Mouse (Mus musculus): ENCODE measurements around the gene Epha8. TPM values are rescaled to one million over a fixed set of nuclear protein-coding genes. Genes with fewer than 3 reads are reported as not detected.

The Epha8 gene
- polyA plus RNA-seq, 1 experiment from 2014 or later: 5.0 TPM

DNA sequence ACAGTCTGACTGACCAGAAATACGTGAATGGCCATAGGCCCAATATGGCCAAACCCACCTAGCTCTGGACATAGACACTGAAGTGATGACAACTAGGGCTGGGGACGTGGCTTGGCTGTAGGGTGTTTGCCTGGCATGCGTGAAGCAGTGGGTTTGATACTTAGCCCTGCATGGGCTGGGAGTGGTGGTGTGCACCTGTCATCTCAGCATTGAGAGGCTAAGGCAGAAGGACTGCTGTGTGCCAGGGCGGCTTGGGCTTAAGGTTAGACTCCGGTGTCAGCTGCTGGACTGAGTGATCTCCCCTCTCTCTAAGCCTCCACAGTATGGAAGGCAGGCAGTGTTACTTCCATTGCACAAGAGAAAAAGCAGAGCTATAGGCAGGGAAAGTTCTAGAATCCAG is 18.7 kb downstream of the Epha8 start:
- DNase-seq (ENCODE audit: low spot score, missing footprints) (no peak), ATAC-seq (ENCODE audit: low FRiP score) (no peak)
- Histone ChIP-seq H3K27ac (ENCODE audit: low read depth, low read length) (no peak overlapping the region), H3K4me3 (ENCODE audit: low read depth, low read length) (no peak overlapping the region), H3K36me3 (ENCODE audit: control insufficient read depth, insufficient read depth, low read length) (no peaks in the 10 kb centered on the region), H3K9ac (ENCODE audit: low read length) (no peak overlapping the region), H3K4me1 (ENCODE audit: control insufficient read depth, insufficient read depth, low read length) (peaks cover 7% of the 10 kb centered on the region), H3K27me3 (ENCODE audit: control insufficient read depth, insufficient read depth, low read length) (peaks cover 22% of the 10 kb centered on the region), H3K4me2 (no peak overlapping the region), H3K9me3 (ENCODE audit: control insufficient read depth, low read length) (no peaks in the 10 kb centered on the region)
- WGBS: 91% methylated on average over 5 of the region's 5 CpGs

DNA sequence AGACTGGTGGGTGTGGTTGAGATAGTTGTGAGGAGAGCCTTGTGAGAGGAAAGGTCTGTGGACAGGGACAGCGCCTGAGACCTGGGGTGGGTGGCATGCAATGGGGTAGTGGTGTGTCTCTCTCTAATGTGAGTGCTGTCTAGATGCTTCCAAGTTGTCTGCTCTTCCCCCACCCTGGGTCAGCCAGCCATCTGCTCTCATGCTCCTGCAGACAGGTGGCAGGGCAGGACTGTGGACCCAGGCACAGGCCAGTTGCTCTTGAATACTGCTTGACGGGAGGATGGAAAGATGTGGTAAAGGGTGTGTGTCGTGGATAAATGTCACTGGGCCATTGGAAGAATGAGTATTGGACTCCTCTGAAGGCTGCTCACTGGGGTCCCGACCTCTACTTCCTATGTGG is 19.3 kb downstream of the Epha8 start:
- Histone ChIP-seq H3K27me3 (ENCODE audit: control insufficient read depth, insufficient read depth, low read length) (peaks cover 17% of the 10 kb centered on the region), H3K27ac (ENCODE audit: low read depth, low read length) (no peak overlapping the region), H3K4me2 (no peak overlapping the region), H3K36me3 (ENCODE audit: control insufficient read depth, insufficient read depth, low read length) (no peaks in the 10 kb centered on the region), H3K4me1 (ENCODE audit: control insufficient read depth, insufficient read depth, low read length) (0 out of 2 replicates have a peak, but pooled peaks cover 2% of the 10 kb centered on the region), H3K4me3 (ENCODE audit: low read depth, low read length) (no peak overlapping the region), H3K9me3 (ENCODE audit: control insufficient read depth, low read length) (no peaks in the 10 kb centered on the region), H3K9ac (ENCODE audit: low read length) (no peak overlapping the region)
- ATAC-seq (ENCODE audit: low FRiP score) (no peak), DNase-seq (ENCODE audit: low spot score, missing footprints) (no peak)
- WGBS: 79% methylated on average over 4 of the region's 4 CpGs

DNA sequence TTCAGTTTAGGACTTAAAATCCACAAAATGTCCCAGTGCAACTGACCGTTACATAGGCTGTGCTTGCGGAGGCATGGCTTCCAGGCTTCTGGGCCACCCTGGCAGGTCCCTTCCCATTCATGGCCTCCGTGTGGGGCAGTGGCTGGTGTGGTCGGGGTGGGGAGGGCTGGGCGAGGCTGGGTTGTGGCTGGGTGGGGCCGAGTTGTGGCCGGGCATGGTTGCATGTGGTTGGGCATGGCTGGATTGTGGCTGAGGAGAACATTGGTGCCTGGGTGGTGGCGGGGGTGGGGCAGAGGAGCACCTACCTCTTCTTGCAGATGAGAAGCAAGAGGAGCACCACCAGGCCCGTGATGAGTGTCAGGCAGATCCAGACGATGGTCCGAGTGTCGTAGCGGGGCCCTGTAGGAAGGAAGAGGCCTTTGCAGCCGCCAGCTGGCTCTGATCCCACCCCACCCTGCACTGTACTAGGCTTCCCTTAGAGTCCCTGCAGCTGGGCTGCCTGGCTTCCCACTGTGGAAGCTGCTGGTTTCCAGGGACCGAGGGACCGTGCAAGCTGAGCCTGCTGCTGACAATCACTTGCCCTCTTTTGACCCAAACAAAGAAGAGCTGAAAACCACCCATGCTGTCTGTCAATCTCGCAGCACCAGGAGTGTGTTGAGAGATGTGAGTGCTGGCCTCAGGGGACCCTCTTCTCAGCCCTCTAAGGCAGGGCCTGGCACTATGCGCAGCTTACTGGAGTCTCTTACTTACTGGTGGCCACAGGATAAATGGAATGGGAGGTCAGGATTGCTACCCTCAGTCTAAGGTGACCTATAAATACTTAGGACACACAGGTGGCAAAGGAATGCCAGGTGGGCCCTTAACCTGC is 21.6 kb downstream of the Epha8 start:
- Histone ChIP-seq H3K27me3 (ENCODE audit: control insufficient read depth, insufficient read depth, low read length) (peaks cover 8% of the 10 kb centered on the region), H3K9me3 (ENCODE audit: control insufficient read depth, low read length) (no peaks in the 10 kb centered on the region), H3K4me3 (ENCODE audit: low read depth, low read length) (no peak overlapping the region), H3K36me3 (ENCODE audit: control insufficient read depth, insufficient read depth, low read length) (no peaks in the 10 kb centered on the region), H3K9ac (ENCODE audit: low read length) (no peak overlapping the region), H3K4me1 (ENCODE audit: control insufficient read depth, insufficient read depth, low read length) (0 out of 2 replicates have a peak, but pooled peaks cover 2% of the 10 kb centered on the region), H3K27ac (ENCODE audit: low read depth, low read length) (no peak overlapping the region), H3K4me2 (no peak overlapping the region)
- DNase-seq (ENCODE audit: low spot score, missing footprints): peak; percentile 85
- no peak for ATAC-seq (ENCODE audit: low FRiP score)
- 44% methylated on average over 18 of the region's 18 CpGs for WGBS

DNA sequence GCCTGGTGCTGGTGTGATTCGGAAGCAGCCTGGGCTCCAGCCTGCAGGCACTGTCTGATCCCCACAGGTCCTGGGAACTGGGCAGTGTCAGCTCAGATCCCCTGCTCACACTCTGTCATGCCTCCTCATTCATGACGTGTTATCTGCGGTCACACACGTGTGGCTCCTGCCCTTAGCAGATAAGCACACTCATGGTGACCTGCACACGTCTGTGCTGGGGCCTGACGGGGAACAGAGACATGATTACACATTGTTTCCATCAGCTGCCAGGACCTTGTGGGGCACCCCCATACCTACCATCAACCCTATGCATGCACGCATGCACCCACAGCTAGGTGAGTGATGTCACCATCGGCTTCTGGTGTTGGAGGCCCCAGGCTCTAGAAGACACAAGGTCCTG is 26.1 kb downstream of the Epha8 start:
- no peaks in the 10 kb centered on the region for H3K9me3 ChIP-seq (ENCODE audit: control insufficient read depth, low read length)
- H3K4me3 ChIP-seq (ENCODE audit: low read depth, low read length): no peak overlapping the region
- H3K27me3 ChIP-seq (ENCODE audit: control insufficient read depth, insufficient read depth, low read length): peaks cover 23% of the 10 kb centered on the region
- H3K4me1 ChIP-seq (ENCODE audit: control insufficient read depth, insufficient read depth, low read length): peaks cover 8% of the 10 kb centered on the region; the same call in 1 of the 2 replicates
- no peak overlapping the region for H3K9ac ChIP-seq (ENCODE audit: low read length)
- ATAC-seq (ENCODE audit: low FRiP score): no peak
- H3K36me3 ChIP-seq (ENCODE audit: control insufficient read depth, insufficient read depth, low read length): no peaks in the 10 kb centered on the region
- H3K4me2 ChIP-seq: no peak overlapping the region
- DNase-seq (ENCODE audit: low spot score, missing footprints): no peak
- WGBS: 87% methylated on average over 8 of the region's 8 CpGs
- H3K27ac ChIP-seq (ENCODE audit: low read depth, low read length): no peak overlapping the region

DNA sequence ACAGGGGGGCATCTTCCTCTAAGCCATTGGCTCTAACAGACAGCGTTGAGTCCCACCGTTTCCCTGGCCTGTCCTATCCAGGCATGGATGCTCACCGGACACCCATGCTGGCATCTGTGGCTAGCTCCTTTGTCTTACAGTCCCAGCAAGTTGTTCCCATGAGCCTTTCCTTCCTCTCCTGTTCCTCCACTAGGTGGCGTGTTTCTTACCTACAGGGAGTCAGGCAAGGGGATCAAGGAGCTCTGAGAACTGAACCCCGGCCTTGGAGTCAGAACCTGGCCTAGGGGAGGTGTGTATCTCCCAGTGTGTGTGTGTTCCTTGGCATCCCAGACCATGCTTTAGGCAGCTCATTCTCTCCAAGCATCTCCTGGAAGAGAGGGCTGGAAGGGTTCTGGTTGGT is 27.7 kb downstream of the Epha8 start:
- Histone ChIP-seq H3K4me1 (ENCODE audit: control insufficient read depth, insufficient read depth, low read length) (peaks cover 6% of the 10 kb centered on the region; the same call in 1 of the 2 replicates), H3K9me3 (ENCODE audit: control insufficient read depth, low read length) (no peaks in the 10 kb centered on the region), H3K4me3 (ENCODE audit: low read depth, low read length) (no peak overlapping the region), H3K27me3 (ENCODE audit: control insufficient read depth, insufficient read depth, low read length) (peaks cover 32% of the 10 kb centered on the region), H3K36me3 (ENCODE audit: control insufficient read depth, insufficient read depth, low read length) (no peaks in the 10 kb centered on the region), H3K9ac (ENCODE audit: low read length) (no peak overlapping the region), H3K27ac (ENCODE audit: low read depth, low read length) (no peak overlapping the region), H3K4me2 (no peak overlapping the region)
- ATAC-seq (ENCODE audit: low FRiP score) (0 out of 2 replicates have a peak, but pooled peaks have one; percentile 19), DNase-seq (ENCODE audit: low spot score, missing footprints) (no peak)
- WGBS: 9% methylated on average over 5 of the region's 5 CpGs

DNA sequence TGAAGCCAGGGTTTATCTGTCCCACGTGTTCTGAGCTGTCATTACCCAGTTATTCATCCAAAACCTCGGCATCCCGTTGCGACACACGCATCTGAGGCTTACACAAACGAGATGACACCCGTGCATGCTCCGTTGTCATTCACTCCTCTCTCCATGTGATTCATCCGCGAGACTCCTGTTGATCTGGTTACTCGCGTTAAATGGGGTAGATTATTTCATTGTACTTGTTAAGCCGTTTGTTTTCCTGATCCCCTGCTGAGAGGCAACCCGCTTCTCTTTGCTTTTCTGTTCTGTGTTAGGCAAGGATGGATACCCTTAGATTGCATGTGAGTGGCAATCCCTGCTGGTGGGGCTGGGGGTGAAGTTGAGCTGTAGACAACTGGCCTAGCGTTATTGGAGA is 30.8 kb downstream of the Epha8 start:
- WGBS: 3% methylated on average over 15 of the region's 15 CpGs
- H3K4me2 ChIP-seq: no peak overlapping the region
- no peaks in the 10 kb centered on the region for H3K9me3 ChIP-seq (ENCODE audit: control insufficient read depth, low read length)
- ATAC-seq (ENCODE audit: low FRiP score) (no peak), DNase-seq (ENCODE audit: low spot score, missing footprints) (peak; percentile 87)
- no peaks in the 10 kb centered on the region for H3K36me3 ChIP-seq (ENCODE audit: control insufficient read depth, insufficient read depth, low read length)
- H3K4me3 ChIP-seq (ENCODE audit: low read depth, low read length): no peak overlapping the region
- H3K27me3 ChIP-seq (ENCODE audit: control insufficient read depth, insufficient read depth, low read length): peaks cover 33% of the 10 kb centered on the region
- H3K27ac ChIP-seq (ENCODE audit: low read depth, low read length): no peak overlapping the region
- no peak overlapping the region for H3K9ac ChIP-seq (ENCODE audit: low read length)
- peaks cover 10% of the 10 kb centered on the region for H3K4me1 ChIP-seq (ENCODE audit: control insufficient read depth, insufficient read depth, low read length)

GRCm38 (mm10) chr4:136924529-136924928 is 32.1 kb downstream of the Epha8 start:
- Histone ChIP-seq H3K9ac (ENCODE audit: low read length) (no peak overlapping the region), H3K4me3 (ENCODE audit: low read depth, low read length) (no peak overlapping the region), H3K9me3 (ENCODE audit: control insufficient read depth, low read length) (no peaks in the 10 kb centered on the region), H3K36me3 (ENCODE audit: control insufficient read depth, insufficient read depth, low read length) (no peaks in the 10 kb centered on the region), H3K4me1 (ENCODE audit: control insufficient read depth, insufficient read depth, low read length) (peaks cover 10% of the 10 kb centered on the region), H3K27me3 (ENCODE audit: control insufficient read depth, insufficient read depth, low read length) (peaks cover 31% of the 10 kb centered on the region), H3K27ac (ENCODE audit: low read depth, low read length) (no peak overlapping the region), H3K4me2 (no peak overlapping the region)
- no peak for ATAC-seq (ENCODE audit: low FRiP score)
- DNase-seq (ENCODE audit: low spot score, missing footprints): peak; percentile 95
- WGBS: 7% methylated on average over 6 of the region's 6 CpGs

DNA sequence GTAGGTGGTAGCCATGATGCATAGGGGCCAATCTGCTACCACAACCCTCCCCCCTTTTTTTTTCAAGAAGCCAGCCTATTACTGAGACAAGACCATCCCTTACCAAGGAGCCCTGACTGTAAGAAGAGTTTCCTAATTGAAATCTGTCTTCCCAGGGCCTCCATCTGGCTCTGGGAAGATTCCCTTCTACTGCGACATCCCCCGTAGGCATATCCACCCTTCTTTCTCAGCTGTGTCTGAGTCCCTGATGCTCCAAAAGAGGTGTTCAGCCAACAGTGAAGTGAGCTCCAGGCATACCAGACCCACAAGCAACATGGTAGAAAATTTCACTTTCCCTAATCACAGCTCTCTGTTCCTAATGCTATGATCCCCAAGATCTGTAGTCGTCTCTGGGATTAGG is 37.1 kb downstream of the Epha8 start:
- Histone ChIP-seq H3K4me2 (no peak overlapping the region), H3K9me3 (ENCODE audit: control insufficient read depth, low read length) (no peaks in the 10 kb centered on the region), H3K36me3 (ENCODE audit: control insufficient read depth, insufficient read depth, low read length) (no peaks in the 10 kb centered on the region), H3K4me1 (ENCODE audit: control insufficient read depth, insufficient read depth, low read length) (peaks cover 8% of the 10 kb centered on the region), H3K9ac (ENCODE audit: low read length) (no peak overlapping the region), H3K27ac (ENCODE audit: low read depth, low read length) (no peak overlapping the region), H3K27me3 (ENCODE audit: control insufficient read depth, insufficient read depth, low read length) (peaks cover 3% of the 10 kb centered on the region), H3K4me3 (ENCODE audit: low read depth, low read length) (no peak overlapping the region)
- no peak for DNase-seq (ENCODE audit: low spot score, missing footprints)
- WGBS: 78% methylated on average over 3 of the region's 3 CpGs
- ATAC-seq (ENCODE audit: low FRiP score): no peak

- whole genome bisulfite sequencing: 87% methylated on average over 8 of the region's 8 CpGs
- Histone ChIP-seq H3K27me3 (ENCODE audit: control insufficient read depth, insufficient read depth, low read length) (peaks cover 3% of the 10 kb centered on the region), H3K27ac (ENCODE audit: low read depth, low read length) (no peak overlapping the region)
Measured at GRCm38 (mm10) chr4:136918834-136919233, 37.8 kb downstream of the Epha8 start.

More at GRCm38 (mm10) chr4:136918834-136919233, 37.8 kb downstream of the Epha8 start:
- H3K9me3 ChIP-seq (ENCODE audit: control insufficient read depth, low read length): no peaks in the 10 kb centered on the region
- no peak for DNase-seq (ENCODE audit: low spot score, missing footprints)
- no peak overlapping the region for H3K4me3 ChIP-seq (ENCODE audit: low read depth, low read length)
- peaks cover 10% of the 10 kb centered on the region for H3K4me1 ChIP-seq (ENCODE audit: control insufficient read depth, insufficient read depth, low read length)
- ATAC-seq (ENCODE audit: low FRiP score): no peak
- H3K4me2 ChIP-seq: no peak overlapping the region
- H3K9ac ChIP-seq (ENCODE audit: low read length): no peak overlapping the region
- H3K36me3 ChIP-seq (ENCODE audit: control insufficient read depth, insufficient read depth, low read length): no peaks in the 10 kb centered on the region

Data from midbrain, embryonic 11.5 days (tissue).